Mouse (Mus musculus) A20 (cell line): ENCODE measurements at regions not wholly inside any gene's neighbourhood (a gene's known extent, or its start where the extent isn't known, plus 50 kb on each side); places are given as distances from the start of the nearest gene placed in this dataset.

ENCODE experiments used
- DNase-seq: peaks from one replicate; pipeline ENCODE4 v3.0.0-alpha.2; 2011; ENCODE audit warnings: low read depth, low spot score

DNA sequence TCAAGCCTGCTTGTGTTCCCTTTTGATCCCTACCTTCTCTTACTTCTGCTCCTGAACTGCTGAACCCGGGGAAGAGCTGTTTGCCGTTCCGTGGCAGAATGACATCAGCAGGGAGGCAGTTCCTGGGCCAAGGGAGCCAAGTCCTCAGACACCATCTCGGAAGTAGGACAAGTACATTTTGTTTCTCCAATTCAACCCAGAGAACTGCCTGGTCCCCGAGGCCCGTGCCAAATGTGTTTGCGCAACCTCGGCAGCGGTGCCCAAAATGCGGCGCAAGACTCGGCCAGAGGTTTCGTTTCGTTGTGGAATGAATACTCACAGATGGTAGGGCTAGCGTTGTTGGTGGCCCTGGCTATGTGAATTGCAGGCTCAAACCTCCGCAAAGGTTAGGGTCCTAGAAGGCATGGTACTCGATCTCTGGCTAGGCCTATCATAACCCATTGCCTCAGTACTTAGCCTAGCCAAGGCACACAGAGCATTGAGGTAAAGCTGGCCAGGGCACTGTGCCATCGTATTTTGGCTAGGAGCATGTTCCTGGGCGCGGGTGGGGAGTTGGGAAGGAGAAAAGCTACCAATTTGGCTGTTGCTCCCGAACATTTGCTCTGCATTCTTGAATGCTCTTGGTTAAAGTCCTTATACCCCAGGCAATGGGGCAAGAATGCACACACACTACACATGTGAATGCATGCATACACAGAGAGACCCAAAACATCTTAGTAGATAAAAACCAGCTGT, 333.0 kb downstream of the Foxo1 start:
- no peak for DNase-seq

DNA sequence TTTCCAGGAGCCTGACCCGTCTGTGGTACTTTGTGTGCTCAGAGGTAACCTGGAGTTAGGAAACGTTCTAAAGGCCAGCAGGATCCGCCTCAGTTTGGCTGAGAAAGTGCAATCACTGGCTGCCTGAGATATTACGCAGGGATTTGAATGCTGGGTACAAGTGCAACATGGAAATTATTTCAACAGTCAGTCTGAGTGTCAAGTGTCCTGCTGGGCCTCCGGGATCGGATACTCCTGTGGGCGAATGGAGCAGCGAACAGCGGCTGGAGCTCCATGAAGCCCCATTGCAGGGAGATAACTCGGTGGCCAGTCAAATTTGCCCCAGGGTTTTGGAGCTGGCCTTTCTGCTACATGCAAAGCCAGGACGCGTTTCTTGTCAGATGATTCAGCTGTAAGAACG, 332.4 kb downstream of the Foxo1 start:
- DNase-seq: no peak

DNA sequence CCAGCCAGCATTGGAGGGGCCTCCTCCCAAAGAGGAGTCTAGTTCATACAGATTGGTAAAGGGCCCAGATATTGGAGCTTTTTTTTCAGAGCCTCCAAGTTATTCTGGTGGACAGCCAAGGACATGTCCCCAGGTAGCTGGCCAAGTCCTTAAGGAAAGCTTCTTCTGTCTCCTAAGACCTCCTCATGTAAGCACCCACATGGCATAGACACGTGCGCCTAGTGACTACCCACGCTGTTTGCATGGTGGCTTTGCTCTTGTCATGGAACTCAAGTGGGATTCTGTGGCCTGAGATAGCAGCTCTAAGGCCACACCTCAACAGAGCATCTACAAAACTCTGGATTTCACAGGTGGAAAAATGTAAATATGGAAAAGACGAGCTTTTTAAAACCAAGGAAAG, 332.0 kb downstream of the Foxo1 start:
- no peak for DNase-seq

DNA sequence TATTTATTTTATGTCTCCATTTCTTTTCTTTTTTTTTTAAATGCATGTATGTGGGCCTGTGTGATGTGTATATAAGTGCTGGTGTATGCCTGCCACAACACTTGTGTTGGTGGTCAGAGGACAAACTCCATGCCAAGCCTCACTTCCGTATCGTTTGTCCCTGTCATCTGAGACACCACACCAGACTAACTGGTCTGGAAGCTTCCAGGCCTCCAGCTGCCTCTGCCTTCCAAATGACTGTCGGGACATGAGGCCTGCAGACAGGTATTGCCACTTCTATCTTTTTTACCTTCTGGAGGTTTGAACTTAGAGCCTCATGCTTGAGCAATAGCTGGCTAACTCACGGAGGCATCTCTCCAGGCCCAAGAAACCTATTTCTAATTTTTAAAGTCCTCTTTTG, 318.3 kb downstream of the Foxo1 start:
- no peak for DNase-seq

DNA sequence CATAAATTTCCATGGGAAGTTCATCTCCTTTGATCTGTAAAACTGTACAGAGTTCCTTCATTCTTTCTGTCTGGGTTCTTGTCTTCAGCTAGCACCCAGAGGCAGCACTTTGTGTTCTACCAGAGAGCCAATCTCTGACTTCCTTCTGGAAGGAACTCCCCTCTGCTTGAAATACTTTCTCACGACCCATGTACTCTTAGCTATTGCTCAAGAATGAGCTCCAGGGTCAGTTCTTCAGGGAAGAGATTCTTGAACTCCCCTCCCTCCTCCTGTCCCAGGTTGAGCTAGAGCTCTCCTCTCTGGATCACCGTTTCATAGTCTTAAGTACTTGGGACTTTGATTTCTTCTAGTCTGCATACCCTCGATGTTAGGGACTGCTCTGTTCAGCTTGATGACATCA, 311.8 kb downstream of the Foxo1 start:
- no peak for DNase-seq

DNA sequence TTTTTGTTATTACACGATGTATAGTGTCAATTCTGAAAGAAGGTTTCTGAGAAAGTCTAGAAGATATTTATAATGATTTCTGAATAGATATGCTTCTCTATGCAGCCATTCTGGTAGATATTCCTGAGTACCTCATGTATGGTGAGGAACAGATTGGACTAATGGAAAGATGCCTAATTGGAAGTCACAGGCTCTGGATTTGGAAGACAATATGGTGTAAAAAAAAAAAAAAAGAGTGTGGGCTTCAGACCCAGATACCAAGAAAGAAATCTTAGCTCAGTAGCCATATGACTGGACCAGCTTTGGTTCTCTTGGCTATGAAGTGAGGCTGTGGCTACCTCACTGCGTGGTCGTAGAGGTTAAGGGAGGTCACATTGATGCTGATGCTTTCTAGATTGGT, 311.0 kb downstream of the Foxo1 start:
- no peak for DNase-seq

DNA sequence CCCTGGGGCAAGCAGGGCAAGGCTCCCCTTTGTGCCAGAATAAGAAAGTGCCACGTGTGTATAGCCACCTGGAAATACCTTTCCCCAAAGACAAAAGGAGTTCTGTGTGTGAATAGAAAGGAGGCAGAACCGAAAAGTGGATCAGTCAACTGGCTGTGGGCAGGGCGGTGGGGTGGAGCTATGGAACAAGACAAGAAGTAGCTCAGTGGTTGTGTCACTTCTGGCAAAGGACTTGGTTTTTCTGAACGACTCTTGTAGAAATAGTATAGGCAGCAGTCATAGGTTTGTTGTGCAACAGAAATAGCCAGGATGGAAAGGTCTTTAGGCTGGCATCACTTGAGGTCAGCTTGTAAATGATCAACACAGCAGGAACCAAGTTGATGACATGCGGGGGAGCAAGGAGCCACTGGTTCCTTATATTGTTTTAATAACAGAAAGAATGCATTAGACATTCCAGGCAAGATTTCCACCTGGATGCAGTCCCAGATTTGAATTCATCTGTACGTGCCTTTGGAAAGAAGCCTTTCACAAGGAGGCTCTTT, 308.6 kb downstream of the Foxo1 start:
- DNase-seq: no peak

DNA sequence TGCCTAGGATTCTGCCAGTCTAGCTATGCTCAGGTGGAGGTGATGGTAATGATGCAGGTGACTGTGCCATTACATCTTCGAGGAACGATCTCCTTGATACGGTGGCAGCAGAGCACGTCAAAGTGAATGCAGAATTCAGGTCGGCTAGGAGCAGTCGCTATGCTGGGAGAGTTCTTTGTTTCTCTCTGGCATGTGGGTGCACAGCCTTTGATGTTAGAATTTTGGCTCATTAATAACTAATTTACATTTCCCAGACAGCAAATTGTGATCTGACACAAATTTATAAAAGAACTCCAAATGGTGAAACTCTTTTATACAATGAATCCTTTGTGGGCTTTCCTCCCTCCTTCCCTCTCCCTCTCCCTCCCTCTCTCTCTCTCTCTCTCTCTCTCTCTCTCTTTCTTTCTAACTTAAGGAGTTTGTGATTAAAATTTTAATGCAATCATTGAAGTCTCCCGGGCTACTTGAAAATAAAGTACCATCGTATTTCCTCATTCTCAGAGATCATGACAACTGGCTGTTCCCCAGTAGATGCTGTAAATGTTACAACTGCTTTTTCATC, 307.2 kb downstream of the Foxo1 start:
- no peak for DNase-seq

DNA sequence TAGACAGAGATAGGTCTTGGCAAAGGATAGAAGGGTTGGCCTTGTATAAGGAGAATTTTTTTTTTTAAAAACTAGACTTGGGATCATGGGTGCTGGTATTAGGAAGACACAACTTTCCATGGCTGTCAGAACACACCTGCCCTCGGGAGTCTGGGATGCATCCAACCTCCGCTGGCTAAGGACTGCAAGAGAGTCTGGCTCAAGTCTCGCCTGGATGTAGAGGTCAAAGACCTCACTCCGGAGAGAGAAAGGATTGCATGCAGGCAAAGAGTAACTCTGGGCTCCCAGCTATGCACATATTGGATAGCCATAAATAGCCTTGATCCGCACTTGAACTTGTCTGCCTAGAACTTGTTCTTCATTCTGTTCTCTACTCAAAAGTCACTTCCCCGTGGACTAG, 306.2 kb downstream of the Foxo1 start:
- no peak for DNase-seq

DNA sequence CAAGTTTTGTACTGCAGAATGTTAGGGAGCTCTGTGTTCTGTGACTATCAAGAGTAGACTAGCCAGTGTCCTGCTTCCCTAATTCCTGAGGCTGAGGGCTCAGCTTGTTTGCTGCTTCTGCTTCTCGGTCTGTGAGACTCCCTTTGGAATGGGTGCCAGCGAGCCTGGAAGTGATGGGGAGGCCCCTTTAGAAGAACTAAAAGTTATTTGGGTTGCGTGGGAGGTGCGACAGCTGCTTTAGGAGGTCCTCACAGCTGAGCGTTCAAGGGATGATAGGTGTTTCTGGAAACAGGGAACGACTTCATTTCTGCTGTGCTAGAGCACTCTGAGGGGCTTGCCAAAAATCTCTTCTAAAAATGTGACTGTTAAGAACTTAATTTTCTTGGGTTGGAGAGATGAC, 305.7 kb downstream of the Foxo1 start:
- DNase-seq: no peak

DNA sequence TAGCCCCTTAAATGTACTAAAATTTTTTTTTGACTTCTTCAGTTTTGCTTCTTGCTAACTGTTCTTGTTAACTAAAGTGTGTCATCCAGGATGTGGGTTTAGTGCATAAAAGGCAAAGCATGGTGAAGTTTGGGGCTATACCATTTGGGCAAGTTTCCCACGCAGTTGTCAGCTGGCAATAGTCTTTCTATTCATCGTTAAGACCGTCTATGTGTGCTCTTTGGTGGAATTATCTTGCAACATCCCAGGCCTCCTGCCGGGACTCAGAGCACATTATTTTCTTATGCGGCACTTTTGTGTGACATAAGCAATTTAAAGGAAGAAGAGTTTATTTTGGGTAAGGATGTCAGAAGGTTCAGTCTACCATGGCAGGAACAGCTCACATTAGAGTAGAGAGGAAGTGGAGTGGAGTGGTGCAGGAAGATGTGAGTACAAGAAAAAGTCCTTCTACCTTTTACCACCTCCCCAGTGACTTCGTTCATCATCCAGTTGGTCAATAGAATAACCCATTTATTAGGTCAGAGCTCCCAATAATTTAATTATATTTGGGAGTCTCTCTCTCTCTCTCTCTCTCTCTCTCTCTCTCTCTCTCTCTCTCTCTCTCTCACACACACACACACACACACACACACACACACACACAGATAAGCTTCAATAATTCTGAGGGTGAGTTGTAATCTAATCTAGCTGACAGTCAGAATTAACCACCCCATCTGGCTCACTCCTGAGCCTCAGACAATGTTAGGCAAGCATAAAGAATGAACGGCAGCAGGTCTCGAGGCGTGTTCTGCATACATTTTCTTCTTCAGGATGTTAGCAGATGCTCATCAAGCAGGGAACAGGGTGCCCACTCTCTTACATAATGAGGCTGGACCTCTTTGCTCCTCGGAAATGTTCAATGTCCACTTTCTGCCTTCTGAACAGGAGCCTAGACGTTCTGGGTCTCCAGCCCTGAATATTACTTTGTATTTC, 304.7 kb downstream of the Foxo1 start:
- DNase-seq: no peak

DNA sequence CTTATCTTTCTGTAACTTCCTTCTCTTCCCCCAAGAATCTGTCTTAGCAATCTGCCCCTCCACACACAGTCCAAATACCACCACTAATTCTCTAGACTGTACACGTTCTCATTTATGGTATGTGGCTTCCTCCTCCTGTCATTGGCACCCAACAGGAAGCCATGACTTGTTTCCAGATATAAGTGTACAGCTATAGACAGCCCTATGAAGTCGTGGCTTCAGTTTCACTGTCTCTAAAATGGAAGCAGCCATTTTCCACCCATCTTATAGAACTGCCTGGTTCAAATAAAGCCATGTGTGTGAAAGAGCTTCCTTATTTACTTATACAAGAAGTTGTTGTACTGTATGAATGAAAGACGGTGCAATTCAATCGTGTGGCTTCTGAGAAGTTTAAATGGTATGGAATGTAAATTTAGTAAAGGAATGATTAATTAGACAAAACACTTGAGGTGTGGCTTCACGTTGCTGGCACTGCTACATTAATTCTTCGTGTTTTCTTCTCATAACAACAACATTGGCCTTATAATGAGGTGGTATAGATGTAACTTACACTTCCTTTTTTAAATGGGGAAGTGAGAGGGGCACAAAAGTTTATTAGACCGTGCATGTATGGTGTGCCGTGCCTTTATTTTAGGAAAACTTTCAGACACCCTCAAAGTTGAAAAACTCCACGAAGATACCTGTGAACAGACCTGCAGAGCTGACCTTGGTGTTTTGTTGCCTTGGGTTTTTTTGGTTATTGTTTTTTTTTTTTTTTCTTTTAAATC, 299.7 kb downstream of the Foxo1 start:
- peak; percentile 70 for DNase-seq

DNA sequence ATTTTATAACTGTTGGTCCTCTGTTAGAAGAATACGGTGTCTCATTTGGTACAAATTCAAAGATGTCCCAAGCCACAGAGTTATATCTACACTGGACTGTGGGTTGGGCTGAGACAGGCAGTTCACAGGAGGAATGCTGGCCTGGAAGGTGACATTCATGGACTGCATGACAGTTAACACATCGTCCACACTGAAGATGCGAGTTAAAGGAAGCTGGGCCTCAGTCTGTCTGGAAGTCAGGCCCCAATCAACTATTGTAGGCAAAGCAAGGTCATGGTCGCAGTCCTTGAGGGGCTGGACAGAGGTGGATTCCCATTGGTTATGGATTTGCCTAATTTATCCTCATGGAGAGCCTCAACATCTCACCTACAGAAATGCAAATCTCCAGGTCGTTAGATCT, 295.5 kb downstream of the Foxo1 start:
- no peak for DNase-seq

DNA sequence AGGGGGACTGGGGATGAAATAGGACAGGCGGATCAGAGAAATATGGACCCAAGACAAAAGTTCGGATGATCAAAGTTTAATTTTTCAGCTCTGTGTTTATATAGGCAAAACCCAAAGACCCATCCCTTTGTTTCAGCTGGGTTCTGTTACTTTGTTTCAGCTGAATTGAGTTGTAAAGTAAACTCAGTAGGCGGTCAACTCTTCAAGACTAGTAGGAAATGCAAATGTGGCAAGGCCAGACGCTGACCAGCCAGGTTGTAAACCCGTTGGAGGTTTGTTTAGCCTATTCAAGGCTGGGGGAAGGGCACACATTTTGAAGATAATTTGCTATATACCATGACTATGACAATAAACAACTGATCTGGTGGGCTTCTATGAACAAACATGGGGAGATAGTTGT, 294.7 kb downstream of the Foxo1 start:
- DNase-seq: no peak

DNA sequence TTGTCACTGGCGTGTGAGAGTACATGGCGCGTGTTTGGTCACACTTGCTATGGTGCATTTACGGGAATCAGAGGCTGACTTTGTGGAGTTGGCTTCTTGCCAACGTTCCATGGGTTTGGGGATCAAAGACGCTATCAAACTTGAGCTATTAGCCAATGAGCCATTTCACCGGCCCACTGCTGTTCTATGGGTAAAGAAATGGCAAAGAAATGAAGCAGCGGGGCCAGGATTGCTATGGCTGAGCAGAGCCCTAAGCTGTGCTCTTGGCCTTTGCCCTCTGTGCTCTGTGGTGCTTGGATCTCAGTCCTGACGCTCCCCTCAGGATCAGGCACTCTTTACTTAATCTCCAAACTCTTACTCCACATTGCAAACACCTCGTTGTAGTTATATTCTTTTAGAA, 291.3 kb downstream of the Foxo1 start:
- no peak for DNase-seq

DNA sequence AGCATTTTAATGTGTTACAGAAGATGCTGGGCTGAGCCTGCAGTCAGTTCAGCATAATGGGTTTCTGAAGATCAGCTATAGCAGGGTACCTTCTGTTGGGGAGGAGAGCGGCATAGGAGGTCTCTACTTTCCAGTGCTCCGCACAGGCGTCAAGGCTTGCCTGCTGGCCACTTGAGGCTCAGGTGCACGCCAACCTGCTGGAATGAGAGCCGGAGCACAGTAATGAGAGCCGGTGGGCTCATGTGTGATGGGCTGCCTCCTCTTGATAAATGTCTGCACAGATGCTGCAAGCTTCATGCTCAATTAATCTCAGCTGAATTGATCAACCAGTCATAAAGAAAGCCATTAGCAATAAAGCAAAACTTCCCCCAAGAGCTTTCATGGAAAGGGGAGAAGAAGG, 290.6 kb downstream of the Foxo1 start:
- DNase-seq: no peak

DNA sequence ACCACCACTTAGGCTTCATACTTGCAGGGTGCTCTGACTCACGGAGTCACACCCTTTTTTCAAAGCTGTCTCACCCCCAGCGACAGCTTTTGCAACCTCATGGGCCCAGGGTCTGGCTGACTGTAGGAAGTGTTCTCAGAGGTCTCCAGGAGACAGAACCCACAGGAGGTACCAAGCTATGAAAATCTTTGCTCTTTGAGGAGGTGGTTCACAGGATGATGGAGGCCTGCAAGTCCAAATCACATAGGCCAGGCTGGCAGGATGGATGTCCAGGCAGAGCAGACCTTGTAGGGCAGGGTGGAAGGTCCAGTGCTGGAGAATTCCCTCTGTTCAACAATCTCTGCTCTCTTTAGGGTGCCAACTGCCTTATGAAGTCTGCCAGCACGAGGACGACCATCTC, 289.2 kb downstream of the Foxo1 start:
- no peak for DNase-seq

DNA sequence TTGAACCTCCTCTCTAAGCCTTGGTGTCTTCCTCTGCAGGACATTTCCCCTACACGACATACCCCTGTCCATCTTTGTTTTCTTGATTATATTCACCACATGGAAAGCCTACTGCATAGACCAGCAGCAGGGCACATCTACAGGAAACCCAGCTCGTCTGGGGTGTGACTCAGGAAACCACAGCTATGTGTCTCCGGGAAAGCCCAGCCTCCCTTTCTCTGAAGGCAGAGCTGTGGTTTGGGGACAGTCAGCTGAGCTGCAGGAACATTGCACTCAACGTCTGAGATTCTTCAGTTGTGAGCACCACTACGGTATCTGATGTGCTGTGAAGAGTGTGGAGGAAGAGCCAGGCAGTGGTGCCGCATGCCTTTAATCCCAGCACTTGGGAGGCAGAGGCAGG, 286.9 kb downstream of the Foxo1 start:
- no peak for DNase-seq

DNA sequence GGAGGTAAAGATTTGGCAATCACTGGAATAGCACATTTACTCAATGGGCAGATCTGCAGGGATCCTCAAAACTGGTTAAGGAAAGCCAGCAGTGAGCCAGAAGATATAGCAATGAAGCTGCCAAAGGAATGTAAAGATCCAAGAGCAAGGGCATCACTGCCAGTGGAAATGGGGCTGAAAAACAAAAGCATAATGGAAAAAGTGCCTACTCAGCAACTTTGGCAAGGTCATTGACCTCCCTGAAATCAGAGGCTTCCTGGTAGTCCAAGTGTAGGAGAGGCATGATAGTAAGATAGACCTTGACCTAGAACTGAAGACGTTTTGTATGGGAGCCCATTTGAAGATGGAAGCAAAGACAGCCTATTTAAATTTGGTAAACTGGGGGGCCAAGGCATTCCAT, 286.4 kb downstream of the Foxo1 start:
- no peak for DNase-seq

DNA sequence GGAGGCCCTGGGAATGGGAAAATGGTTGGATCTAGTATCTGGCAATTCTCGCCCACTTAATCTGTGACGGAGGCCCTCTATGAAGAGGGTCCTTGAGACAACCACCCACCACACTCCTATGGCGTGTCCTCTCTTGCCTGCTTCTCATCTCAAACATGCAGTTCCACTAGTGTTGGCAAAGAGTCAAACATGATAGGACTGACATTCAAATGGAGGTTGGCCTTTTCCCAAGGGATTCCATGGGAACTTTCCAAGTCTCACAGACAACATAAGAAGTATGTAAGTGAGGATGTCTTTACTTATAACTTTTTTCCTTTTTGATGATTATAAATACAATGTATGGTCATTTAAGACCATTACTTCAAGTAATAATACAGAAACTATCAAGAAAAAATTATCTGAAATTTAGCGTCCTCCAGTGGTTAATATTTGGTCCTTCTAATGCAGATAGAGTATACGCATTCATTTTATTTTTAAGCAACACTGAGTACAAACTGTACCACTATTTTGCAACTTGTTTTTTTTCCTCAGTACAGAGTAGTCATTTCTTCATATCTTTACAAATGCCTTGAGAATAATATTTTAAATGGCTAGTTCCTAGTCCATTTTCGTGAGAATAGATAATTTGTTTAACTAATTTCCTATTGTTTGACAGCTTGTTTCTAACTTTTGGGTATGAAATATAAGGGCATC, 280.2 kb downstream of the Foxo1 start:
- no peak for DNase-seq

DNA sequence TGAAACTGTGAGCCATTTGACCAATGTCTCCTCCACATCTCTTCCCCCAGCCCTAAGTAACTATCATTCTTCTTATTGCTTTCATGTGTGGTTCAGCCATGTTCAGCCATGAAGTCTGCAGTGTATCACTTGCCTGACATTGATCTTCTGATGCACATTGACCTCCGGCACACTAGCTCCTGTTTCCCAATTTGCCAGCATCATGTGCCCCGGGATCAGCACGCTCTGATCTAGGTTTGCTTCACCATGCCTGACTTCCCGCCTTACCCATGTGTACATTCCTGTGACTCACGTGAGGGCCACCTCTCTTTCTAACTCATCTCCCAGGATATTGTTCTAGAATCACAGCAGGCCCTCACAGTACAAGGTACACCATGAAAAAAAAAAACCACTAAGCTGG, 277.9 kb downstream of the Foxo1 start:
- DNase-seq: no peak
